Mouse (Mus musculus) liver, embryonic 15.5 days (tissue): ENCODE results near the gene Asb11. TPM values are rescaled to one million over a fixed set of nuclear protein-coding genes. Genes with fewer than 3 reads are reported as not detected.
A peak's percentile ranks its signal among the peaks of the same experiment; 100 is the strongest.

Source experiments
- ATAC-seq: fragments of 200-750 bp; cut with Nextera tagmentation; 2 replicates; pipeline ENCODE4 v1.8.0; 2017; ENCODE audit warnings: moderate number of reproducible peaks, mild to moderate bottlenecking, moderate library complexity; ENCODE audit not compliant: insufficient read depth
- H3K27ac ChIP-seq: fragments of 300-500 bp; sonication (generic); replicated peaks from 2 replicates; pipeline ENCODE4 v1.5.1; 2015; ENCODE audit warnings: mild to moderate bottlenecking, inconsistent platforms
- H3K27me3 ChIP-seq: fragments of 300-500 bp; sonication (generic); 2 replicates; pipeline ENCODE4 v1.6.1; 2015; ENCODE audit warnings: mild to moderate bottlenecking, inconsistent platforms
- H3K36me3 ChIP-seq: fragments of 300-500 bp; sonication (generic); replicated peaks from 2 replicates; pipeline ENCODE4 v1.6.1; 2015; ENCODE audit warnings: moderate library complexity, mild to moderate bottlenecking, inconsistent platforms
- H3K4me1 ChIP-seq: fragments of 300-500 bp; sonication (generic); replicated peaks from 2 replicates; pipeline ENCODE4 v1.6.1; 2015; ENCODE audit warnings: inconsistent platforms
- H3K4me2 ChIP-seq: fragments of 300-500 bp; sonication (generic); 2 replicates; pipeline ENCODE4 v1.6.1; 2015; ENCODE audit warnings: moderate library complexity, mild to moderate bottlenecking, inconsistent platforms
- H3K4me3 ChIP-seq: fragments of 300-500 bp; sonication (generic); replicated peaks from 2 replicates; pipeline ENCODE4 v1.5.1; 2015; ENCODE audit warnings: mild to moderate bottlenecking, inconsistent platforms
- H3K9ac ChIP-seq: fragments of 300-500 bp; sonication (generic); 2 replicates; pipeline ENCODE4 v1.6.1; 2015; ENCODE audit warnings: moderate library complexity, mild to moderate bottlenecking, inconsistent platforms
- H3K9me3 ChIP-seq: fragments of 300-500 bp; sonication (generic); replicated peaks from 2 replicates; pipeline ENCODE4 v1.6.1; 2016; ENCODE audit warnings: inconsistent platforms
- WGBS: fragments of 180-500 bp; shearing (Covaris S2); methylation state at CpG from one replicate; pipeline ENCODE4 v1.1.7; 2015; ENCODE audit warnings: mixed read lengths; ENCODE audit not compliant: insufficient replicate concordance; 5-methylcytosine and 5-hydroxymethylcytosine counted together
- polyA plus RNA-seq: library from polyadenylated mRNA; unstranded; fragments of >200 nt; fragmentation: Nextera tagmentation; extraction: Ambion mirVana; gene quantifications from 2 replicates; pipeline ENCODE4 v1.2.1, GENCODE M21; 2015

The Asb11 gene
- polyA plus RNA-seq, 1 experiment from 2014 or later: 0.08 TPM

DNA sequence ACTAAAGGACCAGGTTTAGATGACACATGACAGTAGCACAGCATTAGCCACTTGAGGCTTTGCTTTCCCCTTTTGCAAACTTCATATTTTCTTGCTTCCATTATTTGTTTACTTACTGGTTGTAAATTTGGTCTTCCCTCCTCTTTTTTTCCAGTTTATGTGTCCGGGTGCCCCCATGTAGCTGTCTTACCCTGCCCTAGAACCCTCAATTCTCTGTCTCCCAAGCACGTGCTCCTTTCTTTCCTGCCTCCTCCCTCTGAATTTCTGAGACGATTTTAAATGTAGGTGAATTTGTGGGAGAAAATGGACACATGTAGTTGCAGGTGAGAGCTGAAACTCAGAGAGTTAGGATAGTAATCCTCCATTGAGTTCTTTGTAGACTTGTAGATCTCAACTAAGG lies 16.3 kb upstream of the Asb11 start:
- WGBS: 19% methylated on average over 3 of the region's 3 CpGs
- Histone ChIP-seq H3K36me3 (peaks cover 20% of the 10 kb centered on the region), H3K27me3 (no peaks in the 10 kb centered on the region), H3K4me1 (peaks cover 25% of the 10 kb centered on the region), H3K27ac (no peak overlapping the region), H3K4me3 (peak overlapping the region; percentile 71), H3K4me2 (peak overlapping the region; percentile 67), H3K9me3 (no peaks in the 10 kb centered on the region), H3K9ac (peak overlapping the region; percentile 75)
- no peak for ATAC-seq

DNA sequence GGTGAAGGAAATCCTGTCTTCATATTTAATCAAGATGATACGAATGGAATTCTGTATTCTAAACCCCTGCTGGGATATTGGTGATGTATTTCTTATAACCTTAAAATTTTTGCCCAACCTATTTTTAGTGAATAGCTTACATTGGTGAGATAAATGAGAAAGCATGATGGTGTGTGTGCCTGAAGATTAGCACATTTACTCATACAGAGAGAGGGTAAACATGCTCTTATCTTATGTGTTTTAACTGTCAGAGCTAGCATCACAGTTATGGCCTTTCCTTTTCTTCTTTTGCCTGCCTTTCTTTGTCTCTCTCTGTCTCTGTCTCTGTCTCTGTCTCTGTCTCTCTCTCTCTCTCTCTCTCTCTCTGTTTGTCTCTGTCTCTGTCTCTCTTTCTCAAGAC lies 12.0 kb upstream of the Asb11 start:
- peak overlapping the region; percentile 42 for H3K4me2 ChIP-seq
- peak; percentile 81 for ATAC-seq
- 40% methylated on average over 1 of the region's 1 CpGs for WGBS
- H3K4me1 ChIP-seq: peaks cover 27% of the 10 kb centered on the region
- peak overlapping the region; percentile 7; the same call in 1 of the 2 replicates for H3K4me3 ChIP-seq
- H3K27me3 ChIP-seq: no peaks in the 10 kb centered on the region
- H3K9ac ChIP-seq: no peak overlapping the region
- H3K27ac ChIP-seq: peak overlapping the region; percentile 76
- peaks cover 44% of the 10 kb centered on the region for H3K36me3 ChIP-seq
- H3K9me3 ChIP-seq: no peaks in the 10 kb centered on the region

DNA sequence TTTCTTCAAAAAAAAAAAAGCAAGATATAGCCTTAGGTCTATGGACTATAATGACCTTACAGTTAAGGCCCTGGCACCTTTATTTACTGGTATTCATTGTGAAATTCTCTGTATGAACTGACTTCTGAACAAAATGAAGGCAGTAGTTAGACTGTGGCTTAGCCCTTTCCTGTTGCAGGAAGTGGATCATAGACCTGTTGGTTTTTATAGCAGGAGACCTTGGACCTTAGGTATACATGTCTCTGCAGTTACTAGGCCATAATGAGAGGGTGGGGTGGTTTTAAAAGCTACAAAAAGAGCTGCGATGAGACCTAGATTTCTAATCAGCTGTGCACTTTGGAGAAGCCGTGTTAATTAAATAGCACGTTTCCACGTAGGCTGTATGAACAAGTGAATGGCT lies 9.5 kb upstream of the Asb11 start:
- no peak for ATAC-seq
- Histone ChIP-seq H3K9ac (no peak overlapping the region), H3K4me3 (no peak overlapping the region), H3K36me3 (peaks cover 61% of the 10 kb centered on the region), H3K9me3 (no peaks in the 10 kb centered on the region), H3K4me1 (peaks cover 22% of the 10 kb centered on the region), H3K27ac (no peak overlapping the region), H3K4me2 (no peak overlapping the region), H3K27me3 (no peaks in the 10 kb centered on the region)
- WGBS: 54% methylated on average over 4 of the region's 4 CpGs

DNA sequence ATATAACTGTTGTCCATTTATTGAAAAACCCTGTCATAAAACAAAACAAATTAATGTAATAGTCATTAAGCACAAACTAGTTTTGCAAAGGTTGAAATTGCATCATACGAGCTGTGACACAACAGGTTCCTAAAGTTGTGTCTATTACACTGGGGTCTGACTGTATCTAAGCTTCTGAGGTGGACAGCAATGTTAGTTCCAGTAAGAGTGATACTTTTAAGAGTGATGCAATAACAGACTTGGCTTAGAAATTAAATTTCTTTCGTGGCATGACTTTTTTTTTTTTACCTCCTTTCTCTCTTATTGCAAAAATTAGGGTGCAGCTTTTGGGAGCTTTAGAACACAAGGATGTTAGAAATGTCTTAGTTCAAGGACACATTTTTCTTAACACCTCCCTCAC lies 8.6 kb upstream of the Asb11 start:
- H3K4me1 ChIP-seq: peaks cover 22% of the 10 kb centered on the region
- H3K9me3 ChIP-seq: no peaks in the 10 kb centered on the region
- no peak overlapping the region for H3K4me3 ChIP-seq
- no peak overlapping the region for H3K27ac ChIP-seq
- no peak overlapping the region for H3K9ac ChIP-seq
- WGBS: 54% methylated on average over 2 of the region's 2 CpGs
- peaks cover 60% of the 10 kb centered on the region for H3K36me3 ChIP-seq
- H3K27me3 ChIP-seq: no peaks in the 10 kb centered on the region
- ATAC-seq: no peak
- H3K4me2 ChIP-seq: no peak overlapping the region

DNA sequence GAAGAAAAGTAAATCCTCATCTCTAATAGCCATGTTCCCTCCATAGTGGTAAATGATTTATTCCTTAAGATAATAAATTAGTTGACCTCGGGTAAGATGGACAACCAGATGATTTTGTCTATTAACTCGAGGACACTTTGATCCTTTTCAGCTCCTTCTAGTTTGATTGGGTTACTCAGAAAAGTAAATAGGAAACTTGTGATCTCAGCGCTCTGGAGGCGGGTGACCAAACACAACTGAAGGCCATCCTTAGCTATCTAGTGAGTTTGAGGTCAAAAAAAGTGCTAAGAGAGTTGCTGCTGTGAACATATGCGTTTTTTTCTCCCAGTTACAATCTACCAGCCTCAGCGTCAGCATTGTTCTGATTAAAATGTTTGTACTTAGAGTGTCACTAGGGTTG lies 6.2 kb upstream of the Asb11 start:
- Histone ChIP-seq H3K36me3 (peaks cover 58% of the 10 kb centered on the region), H3K9me3 (no peaks in the 10 kb centered on the region), H3K4me2 (no peak overlapping the region), H3K4me3 (no peak overlapping the region), H3K27ac (no peak overlapping the region), H3K4me1 (peaks cover 9% of the 10 kb centered on the region), H3K27me3 (no peaks in the 10 kb centered on the region), H3K9ac (no peak overlapping the region)
- 57% methylated on average over 6 of the region's 6 CpGs for WGBS
- no peak for ATAC-seq

DNA sequence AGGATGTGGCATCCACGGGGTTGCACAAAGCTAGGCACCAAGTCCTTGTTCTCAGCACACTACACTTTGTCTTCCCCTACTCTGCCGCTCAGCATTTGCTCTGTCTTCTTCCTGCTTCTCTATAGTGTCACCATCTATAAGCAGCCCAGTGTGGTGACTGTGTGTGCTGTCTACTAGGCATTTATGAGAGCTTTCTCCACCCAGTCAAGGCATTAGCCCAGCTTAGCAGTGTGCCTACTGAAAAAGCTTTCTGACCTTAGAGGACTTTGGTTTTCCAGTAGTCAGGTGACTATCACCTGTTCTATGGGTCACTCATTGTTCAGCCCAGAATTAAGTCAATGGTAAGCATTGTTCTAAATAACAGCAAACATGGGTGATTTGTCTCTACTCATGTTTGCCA lies 5.7 kb upstream of the Asb11 start:
- H3K4me1 ChIP-seq: peaks cover 7% of the 10 kb centered on the region
- H3K36me3 ChIP-seq: peaks cover 56% of the 10 kb centered on the region
- H3K27ac ChIP-seq: no peak overlapping the region
- whole genome bisulfite sequencing: 74% methylated on average over 2 of the region's 2 CpGs
- H3K9me3 ChIP-seq: no peaks in the 10 kb centered on the region
- H3K9ac ChIP-seq: no peak overlapping the region
- H3K27me3 ChIP-seq: no peaks in the 10 kb centered on the region
- H3K4me3 ChIP-seq: no peak overlapping the region
- H3K4me2 ChIP-seq: no peak overlapping the region
- ATAC-seq: no peak

DNA sequence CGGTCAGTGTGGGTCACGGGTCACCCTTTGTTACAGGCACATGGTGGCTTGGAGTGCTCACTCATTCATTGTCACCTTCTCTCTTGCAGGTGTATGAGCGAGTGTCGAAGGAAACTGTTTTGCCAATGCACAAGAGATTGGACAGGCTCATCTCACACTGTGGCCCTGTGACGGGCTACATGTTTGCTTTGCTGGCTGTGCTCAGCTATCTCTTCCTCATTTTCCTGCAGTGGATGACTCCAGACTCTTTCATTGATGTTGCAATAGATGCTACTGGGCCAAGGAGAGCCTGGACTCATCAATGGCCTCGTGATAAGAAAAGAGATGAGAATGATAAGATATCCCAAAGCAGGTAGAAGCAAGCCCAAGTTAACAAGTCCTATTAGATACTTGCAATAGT lies 5.3 kb upstream of the Asb11 start:
- H3K4me2 ChIP-seq: no peak overlapping the region
- H3K9ac ChIP-seq: no peak overlapping the region
- no peak for ATAC-seq
- 65% methylated on average over 6 of the region's 6 CpGs for WGBS
- H3K36me3 ChIP-seq: peaks cover 56% of the 10 kb centered on the region
- H3K4me1 ChIP-seq: peaks cover 7% of the 10 kb centered on the region
- no peak overlapping the region for H3K27ac ChIP-seq
- no peaks in the 10 kb centered on the region for H3K27me3 ChIP-seq
- H3K9me3 ChIP-seq: no peaks in the 10 kb centered on the region
- no peak overlapping the region for H3K4me3 ChIP-seq

DNA sequence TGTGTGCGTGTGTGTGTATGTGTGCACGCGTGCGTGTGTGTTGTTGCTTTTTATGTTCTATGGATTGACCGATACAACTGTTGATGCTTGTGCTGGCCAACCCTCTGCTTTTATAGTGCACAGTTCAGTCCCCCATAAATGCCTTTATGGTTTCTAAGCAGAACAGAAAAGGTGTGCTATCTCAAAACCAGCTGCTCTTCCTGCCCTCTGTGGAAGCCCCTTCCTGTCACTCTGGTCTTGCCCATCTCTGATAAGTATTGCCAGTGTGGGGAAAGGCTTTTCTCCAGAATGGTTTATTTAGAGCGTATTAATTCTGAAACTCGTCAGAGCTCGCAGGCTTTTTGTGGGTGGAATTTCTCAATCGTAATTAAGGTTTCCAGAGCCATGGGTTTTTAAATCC lies 4.1 kb upstream of the Asb11 start:
- Histone ChIP-seq H3K9me3 (no peaks in the 10 kb centered on the region), H3K4me1 (peaks cover 7% of the 10 kb centered on the region; the same call in 1 of the 2 replicates), H3K9ac (no peak overlapping the region), H3K4me2 (no peak overlapping the region), H3K4me3 (no peak overlapping the region), H3K27ac (no peak overlapping the region), H3K27me3 (no peaks in the 10 kb centered on the region), H3K36me3 (peaks cover 56% of the 10 kb centered on the region)
- 59% methylated on average over 9 of the region's 9 CpGs for WGBS
- ATAC-seq: no peak

DNA sequence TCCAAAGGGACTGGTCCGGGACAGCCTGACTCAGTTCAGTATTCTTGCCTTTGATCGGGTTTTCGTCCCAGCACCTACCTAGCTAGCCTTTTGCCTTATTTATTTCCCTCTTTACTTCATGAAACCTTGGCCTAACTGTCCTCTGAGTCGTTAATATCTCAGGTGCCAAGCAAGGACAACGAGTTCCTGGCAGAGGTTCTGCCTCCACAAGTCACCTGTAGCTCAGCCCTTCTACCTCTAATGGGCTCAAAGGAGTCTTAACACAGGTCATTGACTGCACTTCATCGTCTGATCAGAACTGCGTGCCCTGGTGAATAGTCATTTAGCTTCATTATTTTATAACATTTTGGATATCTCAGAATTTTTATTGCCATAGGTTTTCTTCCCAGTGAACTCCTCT lies 2.7 kb downstream of the Asb11 start:
- H3K27me3 ChIP-seq: no peaks in the 10 kb centered on the region
- H3K4me3 ChIP-seq: no peak overlapping the region
- H3K9ac ChIP-seq: no peak overlapping the region
- ATAC-seq: no peak
- H3K4me2 ChIP-seq: no peak overlapping the region
- H3K9me3 ChIP-seq: no peaks in the 10 kb centered on the region
- H3K27ac ChIP-seq: no peak overlapping the region
- WGBS: 73% methylated on average over 7 of the region's 7 CpGs
- H3K4me1 ChIP-seq: no peaks in the 10 kb centered on the region
- H3K36me3 ChIP-seq: 0 out of 2 replicates have a peak, but pooled peaks cover 3% of the 10 kb centered on the region

DNA sequence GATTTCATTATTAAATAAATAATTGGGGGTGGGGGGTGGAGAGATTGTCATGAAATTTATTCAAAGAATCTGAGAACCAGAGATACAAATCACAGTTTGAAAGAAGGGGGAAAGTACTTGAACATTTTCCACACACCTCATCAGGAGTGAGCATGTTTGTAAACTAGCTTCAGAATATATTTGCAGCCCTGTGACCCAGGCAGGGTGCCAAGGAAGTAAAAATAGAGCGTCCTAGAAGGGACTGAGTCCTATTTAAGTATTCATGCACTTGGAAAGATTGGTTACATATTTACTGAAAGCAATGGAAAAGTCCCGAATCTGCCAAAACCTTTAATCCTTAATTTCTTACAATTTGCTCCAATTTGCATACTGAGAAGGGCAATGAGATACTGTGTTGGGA lies 3.3 kb downstream of the Asb11 start:
- H3K27me3 ChIP-seq: no peaks in the 10 kb centered on the region
- no peak overlapping the region for H3K4me2 ChIP-seq
- H3K4me1 ChIP-seq: no peaks in the 10 kb centered on the region
- 69% methylated on average over 2 of the region's 2 CpGs for WGBS
- no peak overlapping the region for H3K9ac ChIP-seq
- no peaks in the 10 kb centered on the region for H3K9me3 ChIP-seq
- no peak overlapping the region for H3K4me3 ChIP-seq
- no peak overlapping the region for H3K27ac ChIP-seq
- H3K36me3 ChIP-seq: no peaks in the 10 kb centered on the region
- no peak for ATAC-seq

DNA sequence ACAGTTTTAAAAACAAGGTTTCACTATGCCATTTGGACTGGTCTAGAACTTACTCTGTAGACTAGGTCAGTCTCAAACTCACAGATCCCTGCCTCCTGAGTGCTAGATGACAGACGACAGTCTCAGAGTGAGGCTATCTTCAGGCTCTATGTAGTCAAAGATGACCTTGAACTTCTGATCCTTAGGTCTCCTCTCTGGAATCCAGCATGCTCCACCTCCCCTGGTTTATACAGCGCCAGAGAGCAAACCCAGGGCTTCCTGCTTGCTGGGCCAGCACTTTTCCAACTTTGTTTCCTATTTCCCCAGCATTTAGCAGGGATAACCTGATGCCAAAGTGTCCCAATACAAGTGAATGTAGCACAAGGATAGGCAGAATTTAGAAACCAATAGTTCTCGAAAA lies 3.9 kb downstream of the Asb11 start:
- WGBS: 61% methylated on average over 3 of the region's 3 CpGs
- H3K4me3 ChIP-seq: no peak overlapping the region
- no peaks in the 10 kb centered on the region for H3K9me3 ChIP-seq
- ATAC-seq: no peak
- H3K27ac ChIP-seq: no peak overlapping the region
- H3K9ac ChIP-seq: no peak overlapping the region
- no peak overlapping the region for H3K4me2 ChIP-seq
- no peaks in the 10 kb centered on the region for H3K4me1 ChIP-seq
- no peaks in the 10 kb centered on the region for H3K36me3 ChIP-seq
- H3K27me3 ChIP-seq: no peaks in the 10 kb centered on the region

DNA sequence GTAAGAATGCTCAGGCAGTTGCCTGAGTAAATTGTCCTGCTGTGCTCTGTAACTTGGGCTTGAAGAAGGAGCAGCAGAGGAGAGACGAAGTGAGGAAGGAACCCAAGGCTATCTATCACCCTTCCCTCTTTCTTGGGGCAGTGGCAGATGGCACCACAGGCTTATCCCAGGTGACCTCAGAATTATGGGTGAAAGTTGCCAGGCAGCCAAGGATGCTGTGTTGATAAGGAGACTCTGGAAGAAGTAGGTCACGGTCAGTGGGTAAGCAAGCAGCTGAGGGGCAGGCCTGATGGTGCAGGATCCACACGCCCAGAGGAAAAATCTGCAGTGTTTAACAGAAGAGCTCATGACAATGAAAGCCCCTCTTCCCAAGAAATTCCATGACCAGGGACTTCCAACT lies 4.5 kb downstream of the Asb11 start:
- no peak overlapping the region for H3K4me3 ChIP-seq
- 58% methylated on average over 3 of the region's 3 CpGs for WGBS
- no peaks in the 10 kb centered on the region for H3K27me3 ChIP-seq
- no peak overlapping the region for H3K27ac ChIP-seq
- H3K4me2 ChIP-seq: no peak overlapping the region
- H3K9me3 ChIP-seq: no peaks in the 10 kb centered on the region
- H3K36me3 ChIP-seq: no peaks in the 10 kb centered on the region
- no peaks in the 10 kb centered on the region for H3K4me1 ChIP-seq
- no peak overlapping the region for H3K9ac ChIP-seq
- no peak for ATAC-seq
